Comparison of ENCODE assay signal across 22 mouse cellular contexts in the genomic region with DNA sequence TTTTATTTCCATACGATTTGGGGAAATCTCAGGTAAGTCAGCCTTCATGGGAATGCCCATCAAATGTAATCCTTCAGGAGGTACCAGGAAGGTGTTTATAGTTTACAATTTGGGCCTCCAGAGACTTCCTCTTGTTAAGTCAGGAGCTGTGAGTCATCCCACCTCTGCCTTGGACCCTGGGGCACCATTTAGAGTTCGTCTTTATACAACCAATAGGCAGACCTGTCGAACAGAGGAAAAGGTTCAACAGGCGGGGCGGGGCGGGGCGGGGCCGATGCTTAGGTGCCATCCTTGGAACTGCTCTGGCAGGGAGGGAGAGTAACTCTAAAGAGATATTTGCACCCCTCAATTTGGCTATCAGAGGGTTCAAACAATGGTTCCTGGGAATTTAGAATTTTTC. TPM values are rescaled to one million over a fixed set of nuclear protein-coding genes. Genes with fewer than 3 reads are reported as not detected.
DNase-seq lines count a peak whose midpoint lies in the region; ATAC-seq and TF ChIP-seq lines count a peak whose summit lies in the region.
"Had no signal": no experiment of that assay in that cellular context is flagged by ENCODE, and none has a peak within 500 bp of the region (broad histone marks: within the 10 kb centered on the region; RNA-seq: fewer than 3 reads in every experiment).

No protein-coding gene starts in this region.

- H3K9me3 ChIP-seq in intestine, embryonic 15.5 days, result no peaks in the 10 kb centered on the region
- no peaks in the 10 kb centered on the region for H3K9me3 ChIP-seq in intestine, embryonic 16.5 days (ENCODE audit: control insufficient read depth, low read length)
- H3K9me3 ChIP-seq in intestine, postnatal 0 days (ENCODE audit: control insufficient read depth), result no peaks in the 10 kb centered on the region
- no peaks in the 10 kb centered on the region for H3K9me3 ChIP-seq in forebrain, embryonic 14.5 days (replicated peaks; ENCODE audit: control insufficient read depth, low read length)

- TF ChIP-seq CTCF in intestine, postnatal 0 days (IDR thresholded peaks at IDR 0.05; ENCODE audit: low read depth), result no peak

- no peak for DNase-seq in forebrain, embryonic 14.5 days (ENCODE audit: low spot score)
- DNase-seq in heart, adult 11 months, result no peak
- DNase-seq: adrenal gland, adult 2 months; adrenal gland, adult 8-10 months; adrenal gland, postnatal 10 days; adrenal gland, postnatal 14 days; adrenal gland, postnatal 25 days; adrenal gland, postnatal 36 days; B cell, adult 2 months; cerebellum, adult 11 months; cerebellum, adult 11-12 months; cerebellum, adult 18-20 months had no signal

- no peaks in the 10 kb centered on the region for H3K27me3 ChIP-seq in intestine, embryonic 15.5 days (replicated peaks)
- no peaks in the 10 kb centered on the region for H3K27me3 ChIP-seq in intestine, embryonic 16.5 days (replicated peaks; ENCODE audit: control insufficient read depth, insufficient read depth, low read length)
- H3K27me3 ChIP-seq in intestine, postnatal 0 days (replicated peaks; ENCODE audit: control insufficient read depth, insufficient read depth, low read length), result no peaks in the 10 kb centered on the region
- H3K27me3 ChIP-seq in forebrain, embryonic 14.5 days (replicated peaks; ENCODE audit: control insufficient read depth, insufficient read depth, low read length), result no peaks in the 10 kb centered on the region
- H3K27me3 ChIP-seq: CH12.LX, Patski had no signal

- H3K4me3 ChIP-seq in intestine, embryonic 15.5 days (replicated peaks), result no peak overlapping the region
- H3K4me3 ChIP-seq in intestine, embryonic 16.5 days (ENCODE audit: low read length), result no peak overlapping the region
- no peak overlapping the region for H3K4me3 ChIP-seq in intestine, postnatal 0 days (ENCODE audit: low read depth, low read length)
- H3K4me3 ChIP-seq in forebrain, embryonic 14.5 days (ENCODE audit: low read depth, low read length), result no peak overlapping the region

- H3K4me1 ChIP-seq in intestine, embryonic 15.5 days (replicated peaks), result no peaks in the 10 kb centered on the region
- no peaks in the 10 kb centered on the region for H3K4me1 ChIP-seq in intestine, embryonic 16.5 days (ENCODE audit: control insufficient read depth, insufficient read depth, low read length)
- H3K4me1 ChIP-seq in intestine, postnatal 0 days (replicated peaks; ENCODE audit: control insufficient read depth, insufficient read depth, low read length), result no peaks in the 10 kb centered on the region
- H3K4me1 ChIP-seq in forebrain, embryonic 14.5 days (ENCODE audit: control insufficient read depth, insufficient read depth, low read length), result no peaks in the 10 kb centered on the region

- WGBS in intestine, embryonic 15.5 days, result 74% methylated on average over 8 of the region's 8 CpGs
- WGBS in intestine, embryonic 16.5 days, result 72% methylated on average over 8 of the region's 8 CpGs
- 66% methylated on average over 8 of the region's 8 CpGs for WGBS in intestine, postnatal 0 days
- 90% methylated on average over 8 of the region's 8 CpGs for WGBS in forebrain, embryonic 14.5 days

- no peak overlapping the region for H3K9ac ChIP-seq in intestine, embryonic 15.5 days
- no peak overlapping the region for H3K9ac ChIP-seq in intestine, embryonic 16.5 days (ENCODE audit: low read depth, low read length)
- H3K9ac ChIP-seq in intestine, postnatal 0 days (ENCODE audit: low read depth, low read length), result no peak overlapping the region
- H3K9ac ChIP-seq in forebrain, embryonic 14.5 days (ENCODE audit: low read length), result no peak overlapping the region

- no peak overlapping the region for H3K4me2 ChIP-seq in intestine, embryonic 15.5 days (replicated peaks)
- no peak overlapping the region for H3K4me2 ChIP-seq in intestine, embryonic 16.5 days (ENCODE audit: low read depth, low read length)
- no peak overlapping the region for H3K4me2 ChIP-seq in intestine, postnatal 0 days (replicated peaks; ENCODE audit: low read depth)
- no peak overlapping the region for H3K4me2 ChIP-seq in forebrain, embryonic 14.5 days (ENCODE audit: low read length)

- ATAC-seq in intestine, embryonic 15.5 days, result peak; percentile 83
- peak; percentile 78 for ATAC-seq in intestine, embryonic 16.5 days
- ATAC-seq in intestine, postnatal 0 days, result peak; percentile 59
- no peak for ATAC-seq in forebrain, embryonic 14.5 days
- ATAC-seq in megakaryocyte-erythroid progenitor cell, adult 5-6 weeks (replicated peaks; ENCODE audit: low FRiP score, low TSS enrichment, poor library complexity, severe bottlenecking), result no peak
- ATAC-seq: activated CD4-positive, CD25-positive, alpha-beta regulatory T cell, adult 4 months; CD4-positive, CD25-positive, alpha-beta regulatory T cell, adult 4 months; Patski had no signal

- no peaks in the 10 kb centered on the region for H3K36me3 ChIP-seq in intestine, embryonic 15.5 days
- no peaks in the 10 kb centered on the region for H3K36me3 ChIP-seq in intestine, embryonic 16.5 days (ENCODE audit: control insufficient read depth, insufficient read depth, low read length)
- no peaks in the 10 kb centered on the region for H3K36me3 ChIP-seq in intestine, postnatal 0 days (ENCODE audit: control insufficient read depth, insufficient read depth)
- no peaks in the 10 kb centered on the region for H3K36me3 ChIP-seq in forebrain, embryonic 14.5 days (ENCODE audit: control insufficient read depth, insufficient read depth, low read length)
- H3K36me3 ChIP-seq: G1E had no signal

- no peak overlapping the region for H3K27ac ChIP-seq in intestine, embryonic 15.5 days
- no peak overlapping the region for H3K27ac ChIP-seq in intestine, embryonic 16.5 days (ENCODE audit: low read length)
- H3K27ac ChIP-seq in intestine, postnatal 0 days (ENCODE audit: low read depth, low read length), result no peak overlapping the region
- H3K27ac ChIP-seq in forebrain, embryonic 14.5 days (ENCODE audit: low read depth, low read length), result no peak overlapping the region

RNA-seq across cellular contexts. Expression of a gene that starts 49.8 kb away (rescaled TPM):
- 28.7 and 31.8 TPM in 2 replicates for polyA plus RNA-seq in intestine, embryonic 15.5 days (2015; fragmentation: Nextera tagmentation; extraction: Ambion mirVana)
- polyA plus RNA-seq in intestine, embryonic 16.5 days (2015; fragmentation: Nextera tagmentation; extraction: Ambion mirVana), result 19.8 and 20.7 TPM in 2 replicates
- polyA plus RNA-seq in intestine, postnatal 0 days (2015; fragmentation: Nextera tagmentation; extraction: Ambion mirVana), result 9.2 and 9.5 TPM in 2 replicates
- polyA plus RNA-seq in forebrain, embryonic 14.5 days (2014; fragmentation: Nextera tagmentation; extraction: Ambion mirVana), result 6.5 and 7.6 TPM in 2 replicates
- total RNA-seq in megakaryocyte-erythroid progenitor cell, adult 5-6 weeks (2014; fragmentation: Nextera tagmentation), result not detected in 2 replicates
- total RNA-seq in megakaryocyte-erythroid progenitor cell, adult 5-6 weeks (2017), result not detected in 2 replicates
- total RNA-seq: CH12.LX, MEL had no signal
- polyA plus RNA-seq: activated CD4-positive, CD25-positive, alpha-beta regulatory T cell, adult 4 months; G1E had no signal

Comparison
In these comparisons a context has a peak if more than half of its experiments do, and no peak if none do; other contexts are left out.
1. ATAC-seq: peak in intestine, embryonic 15.5 days (single experiment), intestine, embryonic 16.5 days (single experiment) and intestine, postnatal 0 days (single experiment); none in forebrain, embryonic 14.5 days (single experiment) and megakaryocyte-erythroid progenitor cell, adult 5-6 weeks (single experiment).